Comparison of ENCODE assay signal across 18 mouse cellular contexts in genomic region chr11:68607046-68607445, GRCm38 (mm10). TPM values are rescaled to one million over a fixed set of nuclear protein-coding genes. Genes with fewer than 3 reads are reported as not detected.
"Had no signal": no experiment of that assay in that cellular context is flagged by ENCODE, and none has a peak within 500 bp of the region (broad histone marks: within the 10 kb centered on the region; RNA-seq: fewer than 3 reads in every experiment).

No protein-coding gene starts in this region.

- ATAC-seq: liver, postnatal 0 days; midbrain, embryonic 15.5 days had no signal

- H3K27ac ChIP-seq: liver, embryonic 13.5 days; liver, embryonic 15.5 days; lung, embryonic 15.5 days; macrophage; midbrain, embryonic 12.5 days; midbrain, embryonic 15.5 days; neural tube, embryonic 12.5 days; stomach, embryonic 15.5 days; stomach, postnatal 0 days had no signal

- DNase-seq: liver, embryonic 13.5 days; liver, postnatal 0 days; lung, postnatal 14 days; right cerebral cortex, postnatal 14 days; thymus, adult 2 months; thymus, postnatal 25 days; thymus, postnatal 4 days had no signal

- H3K9ac ChIP-seq: liver, embryonic 13.5 days; liver, embryonic 15.5 days; liver, postnatal 0 days; lung, embryonic 15.5 days; midbrain, embryonic 12.5 days; midbrain, embryonic 15.5 days; neural tube, embryonic 12.5 days; stomach, embryonic 15.5 days had no signal

- H3K4me3 ChIP-seq: liver, embryonic 13.5 days; liver, embryonic 15.5 days; lung, embryonic 15.5 days; megakaryocyte, embryonic 14.5 days; midbrain, embryonic 12.5 days; midbrain, embryonic 15.5 days; neural tube, embryonic 12.5 days; stomach, embryonic 15.5 days had no signal

- H3K9me3 ChIP-seq: liver, embryonic 13.5 days; liver, embryonic 15.5 days; lung, embryonic 15.5 days; midbrain, embryonic 12.5 days; midbrain, embryonic 15.5 days; neural tube, embryonic 12.5 days; stomach, embryonic 15.5 days had no signal

- H3K27me3 ChIP-seq: liver, embryonic 13.5 days; liver, embryonic 15.5 days; lung, embryonic 15.5 days; midbrain, embryonic 12.5 days; midbrain, embryonic 15.5 days; neural tube, embryonic 12.5 days; stomach, embryonic 15.5 days had no signal

- H3K4me1 ChIP-seq: megakaryocyte, embryonic 14.5 days had no signal

- H3K36me3 ChIP-seq: liver, embryonic 13.5 days; liver, embryonic 15.5 days; lung, embryonic 15.5 days; midbrain, embryonic 12.5 days; midbrain, embryonic 15.5 days; neural tube, embryonic 12.5 days; stomach, embryonic 15.5 days had no signal

- H3K4me2 ChIP-seq: liver, embryonic 11.5 days; liver, embryonic 13.5 days; liver, embryonic 15.5 days; lung, embryonic 15.5 days; midbrain, embryonic 12.5 days; midbrain, embryonic 15.5 days; neural tube, embryonic 12.5 days; stomach, embryonic 15.5 days had no signal

RNA-seq across cellular contexts. Expression of gene Ccdc42, which starts 20.2 kb away (rescaled TPM):
- polyA plus RNA-seq: liver, embryonic 15.5 days; liver, postnatal 0 days; macrophage; neural tube, embryonic 14.5 days; stomach, postnatal 0 days; thymus, adult 2 months had no signal

RNA-seq across cellular contexts. Expression of gene Mfsd6l, which starts 51.1 kb away (rescaled TPM):
- polyA plus RNA-seq: liver, embryonic 11.5 days; liver, embryonic 13.5 days; liver, embryonic 15.5 days; macrophage; midbrain, embryonic 12.5 days; midbrain, embryonic 15.5 days; neural tube, embryonic 12.5 days; neural tube, embryonic 14.5 days had no signal
